Mouse (Mus musculus): ENCODE data around the gene Nrip3. TPM values are rescaled to one million over a fixed set of nuclear protein-coding genes. Genes with fewer than 3 reads are reported as not detected.

Nrip3 gene
- polyA plus RNA-seq, 1 experiment, result 0.08 TPM

DNA sequence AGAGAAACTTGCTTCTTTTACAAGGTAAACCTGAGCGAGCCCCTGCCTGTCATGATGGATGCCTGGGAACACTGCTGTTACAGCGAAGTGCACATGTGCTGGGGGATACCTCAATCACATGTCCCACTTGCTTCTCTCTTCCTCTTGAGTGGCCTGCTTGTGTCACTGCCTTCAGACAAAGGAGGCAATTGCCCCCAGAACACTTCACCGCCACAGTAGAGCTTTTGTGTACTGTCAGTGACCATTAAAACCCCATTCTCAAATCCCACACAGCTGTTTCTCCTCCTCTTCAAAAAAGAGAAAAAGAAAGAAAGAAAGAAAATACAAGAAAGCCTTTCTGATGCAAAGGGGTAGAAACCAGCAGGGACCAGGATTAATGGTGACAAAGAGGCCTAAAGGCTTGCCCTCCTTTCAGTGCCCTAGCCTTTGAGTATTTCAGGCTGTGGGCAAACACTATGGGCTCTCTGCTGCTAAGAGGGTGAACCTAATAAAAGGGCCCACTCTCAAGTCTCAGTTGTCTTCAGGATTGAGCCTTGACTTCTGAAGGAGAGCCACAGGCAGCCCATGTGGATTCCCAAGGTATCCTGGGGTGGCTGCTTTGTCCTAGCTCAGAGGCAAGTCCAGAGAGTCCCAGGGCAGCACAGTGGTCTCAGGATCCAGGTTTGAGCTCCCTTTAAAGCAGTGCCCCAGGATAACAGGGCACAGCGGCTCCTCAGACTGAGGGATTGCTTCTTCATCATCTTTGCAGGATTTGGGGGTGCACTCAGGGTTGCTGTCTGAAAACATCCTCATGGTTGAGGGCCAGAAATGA, 31.7 kb upstream of the Nrip3 start:
- TF ChIP-seq POLR2A (IDR thresholded peaks at IDR 0.05; ENCODE audit: control insufficient read depth, extremely low read depth, insufficient read depth, low read length, poor library complexity) (no peak), CTCF (IDR thresholded peaks at IDR 0.05; ENCODE audit: borderline replicate concordance, control insufficient read depth, extremely low read depth, insufficient read depth, low read length, poor library complexity) (no peak)
- Histone ChIP-seq H3K36me3 (ENCODE audit: control insufficient read depth, insufficient read depth, low read length) (no peaks in the 10 kb centered on the region), H3K4me3 (ENCODE audit: control insufficient read depth, insufficient read depth, low read length) (no peak overlapping the region), H3K4me1 (replicated peaks; ENCODE audit: control insufficient read depth, insufficient read depth, low read length) (no peaks in the 10 kb centered on the region), H3K27me3 (ENCODE audit: control insufficient read depth, insufficient read depth, low read length) (no peaks in the 10 kb centered on the region), H3K27ac (ENCODE audit: control insufficient read depth, insufficient read depth, low read length) (no peak overlapping the region)
- no peak for DNase-seq
- WGBS, result 90% methylated on average over 4 of the region's 4 CpGs

DNA sequence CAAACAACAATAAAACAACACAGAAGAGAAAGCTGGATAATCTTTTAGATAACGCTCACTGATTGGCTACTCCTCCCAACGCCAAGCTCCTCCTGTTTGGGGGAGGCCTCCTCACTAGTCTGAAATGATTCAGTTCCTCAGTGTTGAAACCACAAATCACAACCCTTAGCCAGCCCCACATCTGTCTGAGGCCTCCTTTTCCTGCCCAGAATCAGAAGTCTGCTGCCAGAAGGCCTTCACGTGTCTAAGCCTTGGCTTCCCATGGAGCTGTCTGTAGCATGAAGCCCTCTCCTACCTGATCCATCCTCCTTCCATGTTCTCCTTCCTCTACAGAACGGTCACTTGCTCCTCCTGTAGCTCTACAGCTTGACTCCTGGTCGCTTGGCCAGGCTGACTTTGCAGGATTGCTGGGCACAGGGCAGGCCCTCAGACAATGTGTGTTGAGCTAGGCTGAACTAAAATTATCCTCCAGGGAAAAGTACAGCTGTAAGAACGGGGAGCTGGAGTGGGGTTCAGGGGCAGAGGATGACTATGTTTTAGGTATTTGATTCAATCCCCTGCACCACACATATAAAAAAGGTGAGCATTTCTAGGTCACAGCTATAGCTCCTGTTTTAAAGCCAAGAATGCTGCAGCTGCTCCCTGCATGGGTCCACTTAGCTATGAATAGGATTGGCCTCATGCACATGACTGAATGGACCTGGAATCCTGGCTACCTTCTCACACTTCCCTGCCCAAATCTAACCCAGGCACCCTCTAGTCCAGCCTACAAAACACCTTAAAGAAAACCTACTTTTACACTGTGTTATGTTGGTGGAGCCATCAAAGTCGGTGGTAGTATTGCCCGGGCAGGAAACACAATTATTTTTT, 26.0 kb upstream of the Nrip3 start:
- Histone ChIP-seq H3K27ac (ENCODE audit: control insufficient read depth, insufficient read depth, low read length) (no peak overlapping the region), H3K36me3 (ENCODE audit: control insufficient read depth, insufficient read depth, low read length) (no peaks in the 10 kb centered on the region), H3K27me3 (ENCODE audit: control insufficient read depth, insufficient read depth, low read length) (no peaks in the 10 kb centered on the region), H3K4me3 (ENCODE audit: control insufficient read depth, insufficient read depth, low read length) (no peak overlapping the region), H3K4me1 (replicated peaks; ENCODE audit: control insufficient read depth, insufficient read depth, low read length) (no peaks in the 10 kb centered on the region)
- WGBS, result 43% methylated on average over 8 of the region's 8 CpGs
- DNase-seq, result no peak
- TF ChIP-seq CTCF (IDR thresholded peaks at IDR 0.05; ENCODE audit: borderline replicate concordance, control insufficient read depth, extremely low read depth, insufficient read depth, low read length, poor library complexity), result no peak
- no peak for TF ChIP-seq POLR2A (IDR thresholded peaks at IDR 0.05; ENCODE audit: control insufficient read depth, extremely low read depth, insufficient read depth, low read length, poor library complexity)

GRCm38 (mm10) chr7:109804843-109805242, 23.0 kb upstream of the Nrip3 start:
- no peak for TF ChIP-seq POLR2A (IDR thresholded peaks at IDR 0.05; ENCODE audit: control insufficient read depth, extremely low read depth, insufficient read depth, low read length, poor library complexity)
- no peak for TF ChIP-seq CTCF (IDR thresholded peaks at IDR 0.05; ENCODE audit: borderline replicate concordance, control insufficient read depth, extremely low read depth, insufficient read depth, low read length, poor library complexity)
- WGBS, result 49% methylated on average over 6 of the region's 6 CpGs
- no peak overlapping the region for H3K27ac ChIP-seq (ENCODE audit: control insufficient read depth, insufficient read depth, low read length)
- H3K4me1 ChIP-seq (replicated peaks; ENCODE audit: control insufficient read depth, insufficient read depth, low read length), result no peaks in the 10 kb centered on the region
- no peaks in the 10 kb centered on the region for H3K27me3 ChIP-seq (ENCODE audit: control insufficient read depth, insufficient read depth, low read length)
- peak; percentile 47 for DNase-seq
- no peak overlapping the region for H3K4me3 ChIP-seq (ENCODE audit: control insufficient read depth, insufficient read depth, low read length)
- no peaks in the 10 kb centered on the region for H3K36me3 ChIP-seq (ENCODE audit: control insufficient read depth, insufficient read depth, low read length)

GRCm38 (mm10) chr7:109804355-109804754, 22.5 kb upstream of the Nrip3 start:
- no peaks in the 10 kb centered on the region for H3K36me3 ChIP-seq (ENCODE audit: control insufficient read depth, insufficient read depth, low read length)
- H3K4me3 ChIP-seq (ENCODE audit: control insufficient read depth, insufficient read depth, low read length), result no peak overlapping the region
- no peak for TF ChIP-seq POLR2A (IDR thresholded peaks at IDR 0.05; ENCODE audit: control insufficient read depth, extremely low read depth, insufficient read depth, low read length, poor library complexity)
- TF ChIP-seq CTCF (IDR thresholded peaks at IDR 0.05; ENCODE audit: borderline replicate concordance, control insufficient read depth, extremely low read depth, insufficient read depth, low read length, poor library complexity), result no peak
- WGBS, result 92% methylated on average over 6 of the region's 6 CpGs
- no peak for DNase-seq
- H3K27me3 ChIP-seq (ENCODE audit: control insufficient read depth, insufficient read depth, low read length), result no peaks in the 10 kb centered on the region
- H3K4me1 ChIP-seq (replicated peaks; ENCODE audit: control insufficient read depth, insufficient read depth, low read length), result no peaks in the 10 kb centered on the region
- H3K27ac ChIP-seq (ENCODE audit: control insufficient read depth, insufficient read depth, low read length), result no peak overlapping the region

DNA sequence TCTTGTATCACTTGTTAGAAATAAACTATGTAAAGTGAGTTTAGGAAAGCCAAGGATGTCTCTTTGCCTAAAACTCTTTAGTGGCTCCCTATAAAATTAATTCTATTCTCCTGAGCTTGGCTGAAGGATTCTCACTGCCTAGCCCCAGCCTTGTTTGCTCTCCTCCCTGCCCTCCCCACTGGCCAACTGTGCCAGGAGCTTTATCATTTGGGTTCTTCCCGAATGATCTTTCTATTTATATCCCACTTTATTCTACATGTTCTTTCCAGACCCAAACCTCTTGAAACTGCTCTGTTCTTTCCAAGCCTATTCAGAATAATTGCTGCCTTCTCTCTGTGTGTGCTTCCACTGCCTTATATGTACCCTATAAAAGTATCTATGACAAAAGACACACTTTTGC, 21.7 kb upstream of the Nrip3 start:
- no peaks in the 10 kb centered on the region for H3K27me3 ChIP-seq (ENCODE audit: control insufficient read depth, insufficient read depth, low read length)
- no peak for TF ChIP-seq CTCF (IDR thresholded peaks at IDR 0.05; ENCODE audit: borderline replicate concordance, control insufficient read depth, extremely low read depth, insufficient read depth, low read length, poor library complexity)
- no peak for TF ChIP-seq POLR2A (IDR thresholded peaks at IDR 0.05; ENCODE audit: control insufficient read depth, extremely low read depth, insufficient read depth, low read length, poor library complexity)
- 64% methylated on average over 1 of the region's 1 CpGs for WGBS

DNA sequence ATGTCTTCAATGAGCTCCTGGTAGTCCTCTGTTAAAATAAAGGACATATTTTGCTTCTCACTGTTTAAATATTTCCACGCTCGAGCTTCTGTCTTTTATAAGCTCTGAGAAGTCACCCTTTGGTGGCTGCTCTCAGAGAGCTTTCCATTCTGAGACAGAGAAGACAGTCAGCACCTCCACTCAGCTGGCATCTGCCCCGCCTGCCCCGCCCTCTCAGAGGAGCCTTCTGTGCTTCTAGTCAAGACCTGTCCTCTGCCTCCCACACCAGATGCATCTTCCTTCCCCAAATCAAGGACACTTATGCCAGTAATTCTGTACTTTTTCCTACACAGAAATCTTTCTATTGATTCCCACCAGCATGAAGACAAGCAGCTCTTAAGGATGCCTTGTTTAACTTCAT, 18.8 kb upstream of the Nrip3 start:
- Histone ChIP-seq H3K27me3 (ENCODE audit: control insufficient read depth, insufficient read depth, low read length) (no peaks in the 10 kb centered on the region), H3K36me3 (ENCODE audit: control insufficient read depth, insufficient read depth, low read length) (no peaks in the 10 kb centered on the region)
- 86% methylated on average over 4 of the region's 4 CpGs for WGBS

More for the DNA sequence above, 21.7 kb upstream of the Nrip3 start:
- H3K27ac ChIP-seq (ENCODE audit: control insufficient read depth, insufficient read depth, low read length), result no peak overlapping the region
- H3K4me3 ChIP-seq (ENCODE audit: control insufficient read depth, insufficient read depth, low read length), result no peak overlapping the region
- H3K36me3 ChIP-seq (ENCODE audit: control insufficient read depth, insufficient read depth, low read length), result no peaks in the 10 kb centered on the region
- H3K4me1 ChIP-seq (replicated peaks; ENCODE audit: control insufficient read depth, insufficient read depth, low read length), result no peaks in the 10 kb centered on the region
- no peak for DNase-seq

More for the DNA sequence above, 18.8 kb upstream of the Nrip3 start:
- Histone ChIP-seq H3K4me1 (replicated peaks; ENCODE audit: control insufficient read depth, insufficient read depth, low read length) (no peaks in the 10 kb centered on the region), H3K27ac (ENCODE audit: control insufficient read depth, insufficient read depth, low read length) (no peak overlapping the region), H3K4me3 (ENCODE audit: control insufficient read depth, insufficient read depth, low read length) (no peak overlapping the region)
- TF ChIP-seq CTCF (IDR thresholded peaks at IDR 0.05; ENCODE audit: borderline replicate concordance, control insufficient read depth, extremely low read depth, insufficient read depth, low read length, poor library complexity) (no peak), POLR2A (IDR thresholded peaks at IDR 0.05; ENCODE audit: control insufficient read depth, extremely low read depth, insufficient read depth, low read length, poor library complexity) (no peak)
- no peak for DNase-seq

All from thymus, adult 2 months (tissue).